Mouse (Mus musculus): ENCODE measurements around the gene Rnf145.

- TF ChIP-seq CTCF (IDR thresholded peaks at IDR 0.05; ENCODE audit: low read depth): peak; percentile 55
- no peak for TF ChIP-seq EP300 (optimal IDR thresholded peaks at IDR 0.05)
Observed at GRCm38 (mm10) chr11:44550996-44551395, 32.2 kb downstream of the Rnf145 start.
